Mouse (Mus musculus) midbrain, embryonic 16.5 days (tissue): ENCODE measurements around the gene Olfr282. TPM values are rescaled to one million over a fixed set of nuclear protein-coding genes. Genes with fewer than 3 reads are reported as not detected.
"Not testable (repeated sequence)": the region's sequence is repeated elsewhere in the genome, so short reads cannot be mapped to it uniquely, and the experiment has no call there.

Experiments
- ATAC-seq: fragments of 200-750 bp; cut with Nextera tagmentation; 2 replicates; pipeline ENCODE4 v1.8.0; 2017; ENCODE audit warnings: moderate TSS enrichment
- H3K27ac ChIP-seq: fragments of 300-500 bp; sonication (generic); 2 replicates; pipeline ENCODE4 v1.5.1; 2014; ENCODE audit warnings: mild to moderate bottlenecking, low read length, mixed read lengths
- H3K27me3 ChIP-seq: fragments of 300-500 bp; sonication (generic); 2 replicates; pipeline ENCODE4 v1.6.1; 2014; ENCODE audit warnings: low read depth, low read length, mixed read lengths; ENCODE audit not compliant: control insufficient read depth, insufficient read depth
- H3K36me3 ChIP-seq: fragments of 300-500 bp; sonication (generic); 2 replicates; pipeline ENCODE4 v1.6.1; 2014; ENCODE audit warnings: mild to moderate bottlenecking, low read length, moderate library complexity, mixed read lengths; ENCODE audit not compliant: control insufficient read depth, insufficient read depth
- H3K4me1 ChIP-seq: fragments of 300-500 bp; sonication (generic); 2 replicates; pipeline ENCODE4 v1.6.1; 2014; ENCODE audit warnings: mild to moderate bottlenecking, low read length, mixed read lengths; ENCODE audit not compliant: control insufficient read depth, insufficient read depth
- H3K4me2 ChIP-seq: fragments of 300-500 bp; sonication (generic); 2 replicates; pipeline ENCODE4 v1.6.1; 2014; ENCODE audit warnings: mild to moderate bottlenecking, low read length, mixed read lengths
- H3K4me3 ChIP-seq: fragments of 300-500 bp; sonication (generic); 2 replicates; pipeline ENCODE4 v1.5.1; 2014; ENCODE audit warnings: low read depth, mild to moderate bottlenecking, low read length, moderate library complexity, mixed read lengths
- H3K9ac ChIP-seq: fragments of 300-500 bp; sonication (generic); 2 replicates; pipeline ENCODE4 v1.6.1; 2014; ENCODE audit warnings: low read depth, low read length, mixed read lengths
- H3K9me3 ChIP-seq: fragments of 300-500 bp; sonication (generic); replicated peaks from 2 replicates; pipeline ENCODE4 v1.6.1; 2014; ENCODE audit warnings: mild to moderate bottlenecking, low read length, mixed read lengths; ENCODE audit not compliant: control insufficient read depth, poor library complexity, severe bottlenecking
- WGBS: fragments of 180-500 bp; shearing (Covaris S2); extraction: QIAGEN DNeasy Blood & Tissue Kit; methylation state at CpG from one replicate; pipeline ENCODE4 v1.1.7; 2014; 5-methylcytosine and 5-hydroxymethylcytosine counted together
- polyA plus RNA-seq: library from polyadenylated mRNA; unstranded; fragments of >200 nt; fragmentation: Nextera tagmentation; extraction: Ambion mirVana; gene quantifications from 2 replicates; pipeline ENCODE4 v1.2.1, GENCODE M21; 2015

Gene Olfr282
- not detected in 2 replicates for polyA plus RNA-seq

DNA sequence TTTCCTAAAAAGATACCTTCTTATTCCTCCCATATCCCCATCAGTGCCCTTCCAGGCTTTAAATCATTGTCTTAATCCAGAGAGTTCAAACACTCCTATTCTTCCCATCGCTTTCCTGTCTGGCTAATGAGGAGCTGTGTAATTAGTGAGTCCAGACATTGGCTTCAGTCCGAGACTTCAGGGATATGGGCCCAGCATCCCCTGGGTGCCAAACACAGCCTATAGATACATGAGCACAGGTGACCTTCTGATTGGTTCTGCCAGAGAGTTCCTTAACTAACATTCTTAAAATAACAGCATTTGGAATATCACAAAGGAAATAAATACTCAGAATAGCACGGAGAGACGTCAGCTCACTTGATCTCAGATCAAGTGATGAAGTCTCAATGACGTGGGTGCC, at the start of gene Olfr282:
Gene Olfr282, plus strand, starts transcription at position 301 of the 400 bp plus-strand sequence.
- not testable (repeated sequence) for H3K4me3 ChIP-seq, ATAC-seq
- 71% methylated on average over 5 of the region's 5 CpGs for WGBS

DNA sequence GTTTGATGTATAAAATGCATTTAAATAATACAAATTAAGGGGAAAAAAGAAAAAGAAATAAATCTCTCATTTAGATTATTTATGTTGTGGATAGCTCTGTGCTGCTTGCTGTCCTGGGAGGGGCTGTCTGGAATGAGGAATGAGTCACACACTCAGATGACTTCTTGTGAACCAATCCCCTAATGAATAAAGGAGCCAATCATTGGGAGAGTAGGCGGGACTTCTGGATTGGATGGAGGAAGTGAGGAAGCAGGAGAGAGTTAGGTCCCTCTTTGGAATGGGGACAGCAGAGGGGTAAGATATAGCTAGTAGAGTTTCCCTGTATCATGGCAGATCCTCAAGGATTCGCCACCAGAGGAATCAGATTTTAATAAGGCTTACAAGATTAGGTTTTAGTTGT, 43.4 kb upstream of the Olfr282 start:
- no peak overlapping the region for H3K4me2 ChIP-seq
- WGBS, result 77% methylated on average over 2 of the region's 2 CpGs
- no peak for ATAC-seq
- H3K4me3 ChIP-seq, result no peak overlapping the region
- no peaks in the 10 kb centered on the region for H3K27me3 ChIP-seq
- no peaks in the 10 kb centered on the region for H3K4me1 ChIP-seq
- H3K9ac ChIP-seq, result no peak overlapping the region
- H3K27ac ChIP-seq, result no peak overlapping the region
- H3K9me3 ChIP-seq, result no peaks in the 10 kb centered on the region
- H3K36me3 ChIP-seq, result no peaks in the 10 kb centered on the region

More for the DNA sequence above, at the start of gene Olfr282:
- H3K36me3 ChIP-seq, H3K27me3 ChIP-seq, H3K9me3 ChIP-seq, H3K4me2 ChIP-seq, H3K9ac ChIP-seq, H3K27ac ChIP-seq, H3K4me1 ChIP-seq: not testable (repeated sequence)

DNA sequence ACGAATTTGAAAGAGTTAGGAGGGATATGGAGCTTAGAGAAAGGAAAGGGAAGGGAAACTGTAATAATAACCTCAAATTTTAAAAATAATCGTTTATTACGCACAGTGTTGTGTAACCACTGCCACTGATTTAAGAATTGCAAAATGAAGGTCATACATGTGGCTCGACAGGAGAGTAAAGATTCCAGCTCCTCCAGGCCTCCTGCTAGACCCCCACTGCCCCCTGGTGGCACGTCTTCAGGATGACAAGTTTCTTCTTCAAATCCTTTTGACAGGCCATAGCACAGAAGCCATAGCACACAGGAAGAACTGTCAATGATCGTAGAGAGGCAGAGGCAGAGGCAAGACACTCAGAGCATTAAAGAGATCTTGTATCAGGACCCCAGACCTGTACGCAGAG, 41.2 kb upstream of the Olfr282 start:
- Histone ChIP-seq H3K4me3 (no peak overlapping the region), H3K36me3 (no peaks in the 10 kb centered on the region), H3K9ac (no peak overlapping the region), H3K9me3 (no peaks in the 10 kb centered on the region), H3K4me1 (no peaks in the 10 kb centered on the region), H3K27me3 (no peaks in the 10 kb centered on the region), H3K27ac (no peak overlapping the region), H3K4me2 (no peak overlapping the region)
- no peak for ATAC-seq
- 32% methylated on average over 7 of the region's 7 CpGs for WGBS

DNA sequence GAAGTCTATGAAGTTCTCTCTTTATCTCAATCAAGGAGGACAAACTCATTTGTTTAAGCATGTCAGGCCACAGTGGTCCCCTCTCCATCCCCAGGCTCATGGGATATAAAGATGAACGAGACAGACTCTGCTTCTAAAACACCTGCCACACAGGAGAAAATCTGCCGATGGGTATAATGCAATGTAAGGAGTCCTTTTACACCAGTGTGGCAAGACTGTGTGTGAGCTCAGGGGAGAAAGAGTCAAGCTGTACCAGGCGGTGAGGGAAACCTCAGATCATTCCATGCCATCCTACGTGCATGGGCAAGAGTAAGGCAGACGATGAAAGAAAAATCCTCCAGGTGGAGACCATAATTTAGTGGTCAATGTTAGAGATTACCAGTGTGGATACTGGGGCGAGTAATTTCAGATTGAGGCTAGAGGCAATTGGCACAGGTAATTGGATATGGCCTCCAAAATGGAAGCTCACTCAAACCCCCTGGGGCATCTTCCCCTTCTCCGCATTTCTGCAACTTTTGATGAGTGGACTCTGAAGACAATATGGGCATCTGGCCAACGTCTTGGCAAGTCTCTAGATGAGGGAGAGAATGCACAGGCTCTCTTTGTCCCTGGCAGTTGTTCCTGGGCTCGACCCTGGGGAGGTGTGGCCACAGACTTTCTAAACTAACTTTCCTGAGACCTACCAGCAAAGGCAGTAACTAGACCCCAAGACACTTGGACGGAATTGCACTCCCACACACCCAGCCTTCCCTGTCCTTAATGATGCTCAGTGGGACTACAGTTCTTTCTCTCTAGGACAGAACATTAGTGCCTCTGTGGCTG, 39.7 kb upstream of the Olfr282 start:
- H3K4me3 ChIP-seq, result no peak overlapping the region
- H3K9me3 ChIP-seq, result no peaks in the 10 kb centered on the region
- H3K27me3 ChIP-seq, result no peaks in the 10 kb centered on the region
- no peak overlapping the region for H3K27ac ChIP-seq
- no peak overlapping the region for H3K9ac ChIP-seq
- H3K4me2 ChIP-seq, result no peak overlapping the region
- 73% methylated on average over 10 of the region's 10 CpGs for WGBS
- H3K36me3 ChIP-seq, result no peaks in the 10 kb centered on the region
- no peaks in the 10 kb centered on the region for H3K4me1 ChIP-seq
- ATAC-seq, result no peak

DNA sequence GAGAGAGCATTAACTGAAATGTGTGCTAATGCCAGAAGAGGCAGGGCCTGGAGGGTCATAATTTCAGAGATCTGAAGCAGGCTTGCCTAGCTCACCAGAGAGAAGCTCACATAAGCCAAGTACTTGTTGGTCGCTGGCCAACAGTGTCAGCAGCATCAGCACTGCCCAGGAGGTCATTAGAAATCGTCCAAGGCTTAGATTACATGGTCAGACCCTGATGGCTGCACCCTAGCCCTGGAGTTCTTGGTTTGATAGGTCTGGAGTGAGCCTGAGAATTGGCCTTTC, 39.2 kb upstream of the Olfr282 start:
- H3K9ac ChIP-seq, result no peak overlapping the region
- no peak for ATAC-seq
- H3K27ac ChIP-seq, result no peak overlapping the region
- no peak overlapping the region for H3K4me3 ChIP-seq
- WGBS, result 44% methylated on average over 2 of the region's 2 CpGs
- no peak overlapping the region for H3K4me2 ChIP-seq
- H3K4me1 ChIP-seq, result no peaks in the 10 kb centered on the region
- no peaks in the 10 kb centered on the region for H3K27me3 ChIP-seq
- no peaks in the 10 kb centered on the region for H3K36me3 ChIP-seq
- H3K9me3 ChIP-seq, result no peaks in the 10 kb centered on the region

DNA sequence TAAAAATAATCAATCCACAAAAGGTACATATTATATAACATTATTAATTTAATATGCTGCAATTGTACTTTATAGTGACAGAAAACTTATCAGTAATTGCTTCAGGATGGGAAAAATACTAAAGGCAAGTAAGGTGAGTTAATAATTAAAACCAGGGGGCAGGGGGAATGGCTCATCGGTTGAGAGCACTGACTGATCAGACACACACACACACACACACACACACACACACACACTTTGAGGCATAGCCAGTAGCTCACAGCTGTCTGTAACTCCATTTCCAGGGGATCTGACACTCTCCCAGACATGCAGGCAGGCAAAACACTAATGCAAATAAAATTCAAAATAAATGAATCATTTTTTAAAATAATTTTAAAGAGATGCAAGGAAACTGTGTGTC, 33.9 kb upstream of the Olfr282 start:
- WGBS, result 77% methylated on average over 1 of the region's 1 CpGs
- H3K27me3 ChIP-seq, result no peaks in the 10 kb centered on the region
- ATAC-seq, result no peak

DNA sequence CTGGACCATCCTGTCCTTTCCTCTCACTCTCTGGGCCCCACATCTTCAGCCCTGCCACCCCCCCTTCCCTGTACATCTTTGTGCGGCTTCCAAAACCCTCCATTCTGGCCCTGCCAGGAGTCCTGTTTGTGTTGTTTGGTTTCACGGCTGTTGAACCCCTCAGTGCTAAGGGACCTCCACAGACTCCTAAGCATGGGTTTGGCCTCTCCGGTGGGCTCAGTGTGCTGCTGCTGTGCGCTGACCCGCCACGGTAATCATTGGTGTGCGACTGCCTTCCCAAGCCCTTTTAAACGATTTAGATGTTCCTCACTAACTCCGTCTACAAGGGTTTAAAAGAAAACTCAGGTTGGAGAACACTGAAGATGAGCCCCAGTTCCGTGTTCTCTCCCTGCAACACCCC, 28.7 kb upstream of the Olfr282 start:
- 75% methylated on average over 10 of the region's 10 CpGs for WGBS
- no peak overlapping the region for H3K27ac ChIP-seq

More for the DNA sequence above, 33.9 kb upstream of the Olfr282 start:
- Histone ChIP-seq H3K4me1 (no peaks in the 10 kb centered on the region), H3K9me3 (no peaks in the 10 kb centered on the region), H3K4me3 (no peak overlapping the region), H3K27ac (no peak overlapping the region), H3K36me3 (no peaks in the 10 kb centered on the region), H3K9ac (no peak overlapping the region), H3K4me2 (no peak overlapping the region)

DNA sequence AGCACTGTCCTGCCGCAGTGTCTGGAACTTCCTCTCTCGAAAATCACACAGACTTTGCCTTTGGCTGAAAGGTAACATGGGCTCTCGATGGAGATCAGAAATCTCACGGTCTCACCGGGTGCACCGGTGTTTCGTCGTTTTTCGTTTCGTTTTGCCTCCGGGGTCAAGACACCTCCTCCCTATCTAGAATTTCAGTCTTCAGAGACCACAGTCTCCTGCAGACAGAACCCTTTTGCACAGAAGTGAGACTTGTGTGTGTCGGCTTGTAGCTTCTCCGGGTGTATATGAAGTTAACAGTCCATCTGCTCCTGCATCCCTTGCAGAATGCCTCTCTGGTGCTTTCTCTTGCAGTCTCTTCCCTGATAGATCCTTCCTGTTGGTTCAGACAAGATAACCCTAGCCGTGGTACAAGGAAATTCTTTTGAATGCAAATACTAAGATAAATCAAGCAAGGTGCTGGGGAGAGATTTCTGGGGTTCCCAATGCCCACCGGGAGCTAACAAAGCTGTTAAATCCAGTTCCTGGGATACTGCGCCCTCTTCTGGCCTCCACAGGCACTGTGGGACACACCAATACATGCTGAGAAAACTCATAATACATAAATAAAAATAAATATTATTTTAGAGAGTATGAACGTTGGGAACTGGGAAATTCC, 22.5 kb upstream of the Olfr282 start:
- WGBS, result 76% methylated on average over 17 of the region's 17 CpGs
- Histone ChIP-seq H3K27ac (no peak overlapping the region), H3K4me2 (no peak overlapping the region), H3K4me3 (no peak overlapping the region), H3K36me3 (no peaks in the 10 kb centered on the region), H3K4me1 (no peaks in the 10 kb centered on the region), H3K9ac (no peak overlapping the region), H3K9me3 (no peaks in the 10 kb centered on the region), H3K27me3 (no peaks in the 10 kb centered on the region)
- no peak for ATAC-seq

More for the DNA sequence above, 28.7 kb upstream of the Olfr282 start:
- Histone ChIP-seq H3K27me3 (no peaks in the 10 kb centered on the region), H3K9ac (no peak overlapping the region), H3K9me3 (no peaks in the 10 kb centered on the region), H3K4me1 (no peaks in the 10 kb centered on the region), H3K4me2 (no peak overlapping the region), H3K36me3 (no peaks in the 10 kb centered on the region), H3K4me3 (no peak overlapping the region)
- ATAC-seq, result no peak

DNA sequence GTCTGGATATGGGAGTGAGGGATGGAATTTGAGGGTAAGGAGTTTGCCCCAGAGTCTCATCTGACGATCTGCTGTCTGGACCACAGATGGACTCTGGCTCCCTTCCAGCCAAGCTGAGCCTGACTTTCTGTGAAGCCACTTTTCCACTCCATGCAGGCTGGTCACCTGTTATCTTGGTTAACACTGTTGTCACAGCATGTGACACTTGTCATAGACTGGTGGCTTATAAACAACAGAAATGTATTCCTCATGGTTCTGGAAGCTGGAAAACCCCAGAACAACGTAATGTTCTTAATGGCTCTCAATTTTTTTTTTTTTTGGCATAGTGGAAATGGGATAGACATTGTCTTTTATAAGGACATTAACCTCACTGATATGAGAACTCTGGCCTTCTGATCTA, 21.4 kb upstream of the Olfr282 start:
- Histone ChIP-seq H3K27me3 (no peaks in the 10 kb centered on the region), H3K9me3 (no peaks in the 10 kb centered on the region), H3K27ac (no peak overlapping the region), H3K4me2 (no peak overlapping the region), H3K9ac (no peak overlapping the region), H3K36me3 (no peaks in the 10 kb centered on the region), H3K4me1 (no peaks in the 10 kb centered on the region), H3K4me3 (no peak overlapping the region)
- no peak for ATAC-seq
- WGBS, result 89% methylated on average over 2 of the region's 2 CpGs
